Mouse (Mus musculus) spleen, adult 10 weeks (tissue): Measurements from ENCODE around the gene Ndst2. TPM values are rescaled to one million over a fixed set of nuclear protein-coding genes. Genes with fewer than 3 reads are reported as not detected.

Experiments
- polyA plus RNA-seq: library from polyadenylated mRNA; stranded (reverse); fragments of 350-450 nt; fragmentation: Illumina TruSeq; extraction: RNeasy Lipid Tissue Mini Kit (QIAGEN cat#74804); gene quantifications from one replicate; pipeline ENCODE4 v1.2.3, GENCODE M21; 2015; ENCODE audit warnings: low replicate concordance; ENCODE audit not compliant: insufficient read depth

Gene Ndst2
- 38.0 TPM for polyA plus RNA-seq

DNA sequence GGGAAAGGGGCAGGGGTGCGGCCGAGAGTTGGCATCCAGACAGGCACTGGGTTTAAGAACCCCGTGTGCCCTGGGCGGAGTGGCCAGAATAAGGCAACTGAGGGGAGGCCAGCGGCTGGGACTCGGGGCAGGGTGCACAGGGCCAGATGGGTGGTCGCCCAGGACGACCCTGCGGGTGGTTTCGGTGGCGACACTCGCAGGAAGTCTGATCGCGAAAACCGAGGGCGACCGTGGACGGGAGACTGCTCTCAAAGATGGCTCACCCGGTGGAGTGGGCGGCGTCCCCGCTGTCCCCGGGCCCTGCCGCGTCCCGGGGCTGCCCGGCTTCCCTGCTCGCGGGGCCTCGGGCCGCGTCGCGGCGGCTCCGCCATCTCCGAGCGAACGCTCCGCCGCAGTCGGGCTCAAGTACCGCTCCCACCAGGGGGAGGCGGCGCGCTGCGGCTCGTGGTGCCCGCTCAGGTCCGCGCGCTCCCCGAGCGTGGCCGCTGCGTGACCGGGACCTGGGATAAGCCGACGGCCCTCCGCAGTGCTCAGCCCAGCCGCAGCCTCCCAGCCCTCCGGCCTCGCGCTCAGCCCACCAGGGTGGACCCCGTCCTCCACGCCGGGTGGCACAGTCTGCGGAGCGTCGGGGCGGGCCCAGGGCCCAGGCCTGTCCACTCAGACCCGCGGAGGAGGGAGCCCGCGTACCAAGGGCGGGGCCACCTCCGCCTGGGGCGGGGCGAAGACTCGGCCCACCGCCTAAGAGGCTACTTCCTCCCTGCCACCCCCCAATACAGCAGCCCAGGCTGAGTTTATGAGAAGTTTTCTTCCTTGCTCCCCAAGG is at the start of gene Ndst2:
TSS of gene Ndst2 (minus strand) at position 611 of the 823 bp plus-strand sequence.

DNA sequence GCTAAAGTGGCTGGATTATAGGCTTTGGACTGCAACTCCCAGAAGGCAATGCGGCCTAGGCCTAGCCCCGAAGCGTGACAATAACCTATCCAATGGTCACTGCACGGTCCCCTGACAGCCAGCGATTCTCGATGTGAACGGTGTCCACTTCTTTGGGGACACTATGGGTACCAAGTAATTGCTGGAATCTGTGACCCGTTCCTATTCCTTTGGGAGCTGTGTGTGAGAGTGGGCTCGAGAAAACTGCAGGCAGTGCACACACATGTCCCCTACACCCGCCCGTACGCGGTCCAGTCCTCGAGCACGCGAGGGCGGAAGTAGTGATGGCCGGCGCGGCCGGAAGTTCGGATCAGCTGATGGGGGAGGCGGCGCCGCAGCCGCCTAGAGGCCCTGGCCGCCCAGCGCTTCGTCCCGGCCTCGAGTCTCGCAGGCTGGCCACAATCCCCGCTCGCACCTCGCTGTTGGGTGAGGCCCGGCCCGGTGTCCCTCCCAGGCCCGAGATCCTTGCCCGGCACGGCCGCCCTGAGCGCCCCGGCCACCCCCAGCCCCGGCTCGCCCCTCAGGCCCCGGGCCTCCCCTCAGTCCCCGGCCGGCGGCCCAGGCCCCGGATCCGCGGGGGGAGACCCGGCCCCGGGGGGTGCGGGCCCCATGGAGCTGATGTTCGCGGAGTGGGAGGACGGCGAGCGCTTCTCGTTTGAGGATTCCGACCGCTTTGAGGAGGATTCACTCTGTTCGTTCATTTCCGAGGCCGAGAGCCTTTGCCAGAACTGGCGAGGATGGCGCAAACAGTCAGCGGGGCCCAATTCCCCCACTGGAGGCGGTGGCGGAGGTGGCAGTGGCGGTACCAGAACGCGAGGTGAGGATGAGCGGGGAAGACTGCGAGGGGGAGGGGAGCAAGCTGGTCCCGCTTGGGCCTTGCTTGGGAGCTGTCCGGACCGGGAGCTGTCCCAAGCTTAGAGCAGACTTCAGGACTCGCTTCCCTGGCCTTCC is 26.9 kb downstream of the Ndst2 start, which contains the start of gene Zswim8:
TSS of gene Zswim8 (plus strand) at position 352 of the 990 bp plus-strand sequence.

DNA sequence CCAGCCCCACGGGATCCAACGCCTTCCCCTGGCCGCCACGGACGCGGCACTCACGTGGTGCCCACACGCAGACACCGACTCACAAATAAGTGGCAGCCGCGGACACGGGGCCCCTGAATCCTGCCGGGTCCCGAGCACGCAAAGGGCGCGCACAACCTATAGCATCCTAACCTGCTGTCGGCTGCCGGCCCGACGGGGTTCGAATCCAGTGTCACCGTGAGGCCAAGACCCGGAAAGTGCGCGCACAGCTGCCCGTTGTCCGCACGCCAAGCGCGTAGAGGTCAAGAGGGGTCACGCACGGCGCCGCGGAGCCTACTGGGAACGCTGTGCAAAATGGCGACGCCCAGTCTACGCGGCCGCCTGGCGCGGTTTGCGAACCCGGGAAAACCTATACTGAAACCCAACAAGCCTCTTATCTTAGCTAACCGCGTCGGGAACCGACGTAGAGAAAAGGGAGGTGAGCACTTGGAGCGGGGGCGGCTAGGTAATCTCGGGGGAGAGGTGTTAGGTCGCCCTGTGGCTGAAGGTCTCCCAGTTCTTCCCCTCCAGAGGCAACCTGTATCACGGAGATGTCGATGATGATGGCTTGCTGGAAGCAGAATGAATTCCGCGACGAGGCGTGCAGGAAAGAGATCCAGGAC is 31.5 kb downstream of the Ndst2 start, which contains the start of gene Chchd1:
TSS of gene Chchd1 (plus strand) at position 266 of the 641 bp plus-strand sequence.

DNA sequence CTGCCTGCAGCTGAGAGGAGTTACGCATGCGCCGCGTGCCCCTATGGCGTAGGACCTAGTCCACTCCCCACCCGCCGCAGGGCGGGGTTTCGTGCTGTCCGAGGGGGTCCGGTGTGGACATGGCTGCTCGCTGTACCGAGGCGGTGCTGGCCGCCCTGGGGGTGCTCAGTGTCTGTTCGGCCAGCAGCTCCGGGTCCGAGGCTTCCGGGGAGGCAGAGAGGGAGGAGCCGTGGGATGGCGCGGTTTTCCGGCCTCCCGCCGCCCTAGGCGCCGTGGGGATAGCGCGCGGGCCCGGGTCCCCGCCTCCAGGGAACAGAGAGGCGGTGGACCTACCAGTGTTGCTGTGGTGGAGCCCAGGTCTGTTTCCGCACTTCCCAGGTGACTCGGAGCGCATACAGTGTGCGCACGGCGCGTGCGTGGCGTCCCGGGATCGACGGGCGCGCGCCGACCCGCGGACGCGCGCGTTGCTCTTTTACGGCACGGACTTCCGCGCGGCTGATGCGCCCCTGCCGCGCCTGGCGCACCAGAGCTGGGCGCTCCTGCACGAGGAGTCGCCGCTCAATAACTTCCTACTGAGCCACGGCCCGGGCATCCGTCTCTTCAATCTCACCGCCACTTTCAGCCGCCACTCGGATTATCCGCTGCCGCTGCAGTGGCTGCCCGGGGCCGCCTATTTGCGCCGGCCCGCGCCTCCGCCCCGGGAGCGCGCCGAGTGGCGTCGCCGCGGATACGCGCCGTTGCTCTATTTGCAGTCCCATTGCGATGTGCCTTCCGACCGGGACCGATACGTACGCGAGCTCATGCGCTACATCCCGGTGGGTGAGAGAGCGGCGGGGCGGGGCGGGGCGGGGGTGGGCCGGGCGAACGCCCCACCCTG is 39.2 kb downstream of the Ndst2 start, which contains the start of gene Fut11:
TSS of gene Fut11 (plus strand) at position 85 of the 877 bp plus-strand sequence.

DNA sequence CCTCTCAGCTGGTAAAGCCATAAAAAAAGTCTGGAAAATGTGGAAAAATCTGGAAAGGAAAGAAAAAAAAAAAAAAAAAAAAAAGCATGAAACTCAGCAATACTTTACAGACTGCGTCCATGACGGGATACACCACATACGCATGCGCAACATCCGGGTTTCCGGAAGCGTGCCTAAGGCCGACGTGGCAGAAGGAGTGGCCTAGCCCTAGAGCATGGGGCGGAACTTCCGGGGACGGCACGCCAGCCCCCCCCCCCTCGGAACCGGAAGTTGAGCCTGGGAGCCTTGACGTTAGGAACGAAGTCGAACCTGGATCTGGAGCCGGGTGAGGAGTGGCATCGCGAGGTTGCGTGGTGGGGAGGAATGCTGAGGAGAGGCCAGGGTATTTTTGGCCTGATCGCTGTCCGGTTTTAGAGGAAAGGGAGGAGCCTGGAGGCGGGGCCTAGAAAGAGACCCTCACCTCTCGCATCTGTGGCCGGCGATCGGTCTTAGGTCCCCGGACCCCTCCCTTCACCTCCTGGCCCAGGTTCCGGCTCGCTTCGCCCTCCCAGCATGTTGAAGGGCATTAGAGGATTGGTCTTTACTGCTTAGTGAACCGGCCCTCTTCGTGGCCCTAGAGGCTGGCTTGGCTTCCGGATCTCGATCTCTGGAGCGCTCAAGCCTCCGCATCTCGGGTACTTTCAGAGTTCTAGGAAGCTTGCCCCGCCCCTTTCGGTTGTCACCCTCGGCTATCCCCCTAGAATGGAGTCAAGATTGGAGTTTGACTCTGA is 60.1 kb downstream of the Ndst2 start, which contains the start of gene Sec24c:
TSS of gene Sec24c (plus strand) at position 245 of the 770 bp plus-strand sequence.

Other genes starting within 250 kb of the Ndst2 start
- 4.5 TPM for gene Mss51, start 237.7 kb downstream of the Ndst2 start, polyA plus RNA-seq
- 144 TPM for gene Ppp3cb, start 188.0 kb downstream of the Ndst2 start, polyA plus RNA-seq
- 6.8 TPM for gene Usp54, start 93.5 kb downstream of the Ndst2 start, polyA plus RNA-seq
- not detected for gene Myoz1, start 78.0 kb downstream of the Ndst2 start, polyA plus RNA-seq
- not detected for gene Synpo2l, start 66.2 kb downstream of the Ndst2 start, polyA plus RNA-seq
- gene Sec24c, start 60.3 kb downstream of the Ndst2 start, polyA plus RNA-seq = 144 TPM
- gene Fut11, start 39.6 kb downstream of the Ndst2 start, polyA plus RNA-seq = 20.2 TPM
- 90.4 TPM for gene Chchd1, start 31.6 kb downstream of the Ndst2 start, polyA plus RNA-seq
- 47.2 TPM for gene Zswim8, start 27.0 kb downstream of the Ndst2 start, polyA plus RNA-seq
- gene Camk2g, start 59.5 kb upstream of the Ndst2 start, polyA plus RNA-seq = 24.2 TPM
- gene Plau, start 102.1 kb upstream of the Ndst2 start, polyA plus RNA-seq = 7.9 TPM
- gene Vcl, start 194.8 kb upstream of the Ndst2 start, polyA plus RNA-seq = 35.3 TPM